Mouse (Mus musculus) thymus, adult 2 months (tissue): ENCODE results near the gene Tcstv3. TPM values are rescaled to one million over a fixed set of nuclear protein-coding genes. Genes with fewer than 3 reads are reported as not detected.

Experiments used
- DNase-seq: peaks from one replicate; pipeline ENCODE4 v3.0.0; 2021
- H3K27ac ChIP-seq: fragments of 200-500 bp; 2 replicates; pipeline ENCODE4 v1.5.1; 2012; ENCODE audit warnings: low read length, control low read depth; ENCODE audit not compliant: control insufficient read depth, insufficient read depth
- H3K27me3 ChIP-seq: fragments of 200-500 bp; 2 replicates; pipeline ENCODE4 v1.6.1; 2012; ENCODE audit warnings: mild to moderate bottlenecking, low read length, moderate library complexity, mixed read lengths; ENCODE audit not compliant: control insufficient read depth, insufficient read depth
- H3K36me3 ChIP-seq: fragments of 200-500 bp; 2 replicates; pipeline ENCODE4 v1.6.1; 2012; ENCODE audit warnings: mild to moderate bottlenecking, low read length, moderate library complexity; ENCODE audit not compliant: control insufficient read depth, insufficient read depth
- H3K4me1 ChIP-seq: fragments of 200-500 bp; replicated peaks from 2 replicates; pipeline ENCODE4 v1.6.1; 2012; ENCODE audit warnings: low read length; ENCODE audit not compliant: control insufficient read depth, insufficient read depth
- H3K4me3 ChIP-seq: fragments of 200-500 bp; 2 replicates; pipeline ENCODE4 v1.5.1; 2012; ENCODE audit warnings: mild to moderate bottlenecking, low read length, control low read depth, moderate library complexity; ENCODE audit not compliant: control insufficient read depth, insufficient read depth
- CTCF ChIP-seq: fragments of 200-500 bp; IDR thresholded peaks from 2 replicates; pipeline ENCODE4 v1.5.1; 2012; ENCODE audit warnings: mild to moderate bottlenecking, control low read depth, low read length, moderate library complexity, borderline replicate concordance; ENCODE audit not compliant: control insufficient read depth, poor library complexity, insufficient read depth; ENCODE audit errors: extremely low read depth
- POLR2A ChIP-seq: fragments of 200-500 bp; IDR thresholded peaks from 2 replicates; pipeline ENCODE4 v1.6.1; 2012; ENCODE audit warnings: mild to moderate bottlenecking, low read length, control low read depth, moderate library complexity; ENCODE audit not compliant: control insufficient read depth, poor library complexity, insufficient read depth; ENCODE audit errors: extremely low read depth
- WGBS: fragments of 180-500 bp; shearing (Covaris S2); methylation state at CpG from one replicate; pipeline ENCODE4 v1.1.7; 2018; 5-methylcytosine and 5-hydroxymethylcytosine counted together
- polyA plus RNA-seq: library from polyadenylated mRNA; depleted of rRNA; stranded (reverse); fragments of >200 nt; gene quantifications from 2 replicates; pipeline ENCODE4 v1.2.3, GENCODE M21; 2012; rRNA removed

The Tcstv3 gene
- polyA plus RNA-seq, 1 experiment, result not detected

DNA sequence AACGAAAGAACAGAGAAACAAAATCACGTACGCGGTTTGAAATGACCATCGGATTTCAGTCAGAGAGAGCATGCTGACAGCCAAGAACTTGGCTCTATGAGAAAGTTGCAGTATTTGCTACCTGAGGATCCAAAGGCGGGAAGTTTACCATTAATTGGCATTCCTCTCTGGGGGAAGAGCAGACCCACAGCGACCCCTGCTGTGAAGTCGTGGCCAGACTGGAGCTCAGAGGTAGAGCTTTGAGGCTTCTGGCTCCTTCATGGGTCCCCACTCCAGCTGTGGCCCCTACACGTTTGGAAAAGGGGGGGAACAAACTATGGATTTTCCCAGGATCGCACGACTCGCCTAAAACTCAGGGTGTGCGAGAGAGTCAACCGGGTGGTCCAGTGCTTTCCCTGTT, 3.1 kb upstream of the Tcstv3 start:
- H3K4me3 ChIP-seq, result no peak overlapping the region
- no peaks in the 10 kb centered on the region; the same call in 1 of the 2 replicates for H3K4me1 ChIP-seq
- TF ChIP-seq CTCF (peak; percentile 67; the same call in 1 of the 2 replicates), POLR2A (no peak)
- H3K27me3 ChIP-seq, result no peaks in the 10 kb centered on the region
- peak; percentile 30 for DNase-seq
- no peak overlapping the region for H3K27ac ChIP-seq
- 55% methylated on average over 14 of the region's 14 CpGs for WGBS
- H3K36me3 ChIP-seq, result no peaks in the 10 kb centered on the region

DNA sequence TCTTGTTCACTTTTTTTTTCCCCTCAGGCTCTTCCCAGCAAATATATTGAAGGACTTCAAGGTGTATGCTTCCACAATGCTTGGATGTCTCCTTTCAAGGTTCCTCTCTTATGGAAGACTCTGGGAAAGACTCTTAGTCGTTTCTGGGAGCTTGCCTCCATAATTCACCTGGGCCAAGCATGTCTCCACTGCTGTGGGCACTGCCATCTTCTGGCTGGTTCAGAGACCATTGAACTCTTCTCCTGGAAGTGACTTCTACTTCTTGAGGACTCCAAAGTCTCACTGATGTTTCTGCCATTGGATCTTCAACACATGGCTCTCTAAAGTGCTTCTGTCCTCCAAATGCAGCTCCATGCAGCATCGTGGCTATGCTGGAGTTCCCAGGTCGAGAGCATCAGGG, 3.5 kb downstream of the Tcstv3 start:
- Histone ChIP-seq H3K4me1 (no peaks in the 10 kb centered on the region), H3K4me3 (no peak overlapping the region), H3K27ac (no peak overlapping the region), H3K27me3 (no peaks in the 10 kb centered on the region), H3K36me3 (no peaks in the 10 kb centered on the region)
- WGBS, result 75% methylated on average over 3 of the region's 3 CpGs
- TF ChIP-seq CTCF, result no peak
- no peak for TF ChIP-seq POLR2A
- no peak for DNase-seq

- 93% methylated on average over 1 of the region's 1 CpGs for WGBS
- Histone ChIP-seq H3K4me3 (no peak overlapping the region), H3K27ac (no peak overlapping the region), H3K4me1 (no peaks in the 10 kb centered on the region), H3K27me3 (no peaks in the 10 kb centered on the region), H3K36me3 (no peaks in the 10 kb centered on the region)
- DNase-seq, result no peak
- TF ChIP-seq CTCF, result no peak
- TF ChIP-seq POLR2A, result no peak
Measured at GRCm38 (mm10) chr13:120320721-120321120, 4.0 kb downstream of the Tcstv3 start.

Other genes with a start within 250 kb of the Tcstv3 start
- not detected in 2 replicates for gene Gm20767, start 176.6 kb upstream of the Tcstv3 start, polyA plus RNA-seq
- gene Gm21818, start 144.4 kb upstream of the Tcstv3 start, polyA plus RNA-seq, result not detected in 2 replicates
- 2.6 and 4.0 TPM in 2 replicates for gene Gm21762, start 100.9 kb upstream of the Tcstv3 start, polyA plus RNA-seq
- gene Gm21731, start 77.8 kb upstream of the Tcstv3 start, polyA plus RNA-seq, result not detected in 2 replicates
- 0.12 TPM in 1 of 2 replicates, not detected in the other for gene AF067061, start 53.8 kb upstream of the Tcstv3 start, polyA plus RNA-seq
- gene BC147527, start 16.5 kb upstream of the Tcstv3 start, polyA plus RNA-seq, result 6.0 and 6.8 TPM in 2 replicates